Mouse (Mus musculus) midbrain, embryonic 14.5 days (tissue): Measurements from ENCODE around the gene AA986860. TPM values are rescaled to one million over a fixed set of nuclear protein-coding genes. Genes with fewer than 3 reads are reported as not detected.

Experiments
- ATAC-seq: fragments of 200-750 bp; cut with Nextera tagmentation; 2 replicates; pipeline ENCODE4 v1.8.0; 2017; ENCODE audit warnings: moderate number of reproducible peaks, moderate library complexity; ENCODE audit not compliant: low FRiP score, low TSS enrichment
- DNase-seq: peaks from one replicate; pipeline ENCODE4 v3.0.0-alpha.2; 2015
- H3K27ac ChIP-seq: fragments of 300-500 bp; sonication (generic); replicated peaks from 2 replicates; pipeline ENCODE4 v1.5.1; 2014; ENCODE audit warnings: mild to moderate bottlenecking, low read depth, low read length, moderate library complexity
- H3K27me3 ChIP-seq: fragments of 300-500 bp; sonication (generic); 2 replicates; pipeline ENCODE4 v1.6.1; 2014; ENCODE audit warnings: low read length, control low read depth, mixed read lengths; ENCODE audit not compliant: control insufficient read depth, insufficient read depth
- H3K36me3 ChIP-seq: fragments of 300-500 bp; sonication (generic); 2 replicates; pipeline ENCODE4 v1.6.1; 2014; ENCODE audit warnings: low read length, control low read depth; ENCODE audit not compliant: control insufficient read depth, insufficient read depth
- H3K4me1 ChIP-seq: fragments of 300-500 bp; sonication (generic); 2 replicates; pipeline ENCODE4 v1.6.1; 2014; ENCODE audit warnings: mild to moderate bottlenecking, antibody characterized with exemption, low read length, control low read depth; ENCODE audit not compliant: control insufficient read depth, insufficient read depth
- H3K4me2 ChIP-seq: fragments of 300-500 bp; sonication (generic); 2 replicates; pipeline ENCODE4 v1.6.1; 2014; ENCODE audit warnings: mild to moderate bottlenecking, low read length, moderate library complexity
- H3K4me3 ChIP-seq: fragments of 300-500 bp; sonication (generic); replicated peaks from 2 replicates; pipeline ENCODE4 v1.5.1; 2014; ENCODE audit warnings: low read depth, low read length
- H3K9ac ChIP-seq: fragments of 300-500 bp; sonication (generic); replicated peaks from 2 replicates; pipeline ENCODE4 v1.6.1; 2014; ENCODE audit warnings: mild to moderate bottlenecking, low read length, moderate library complexity
- H3K9me3 ChIP-seq: fragments of 300-500 bp; sonication (generic); 2 replicates; pipeline ENCODE4 v1.6.1; 2016; ENCODE audit warnings: low read length, control low read depth, mixed read lengths; ENCODE audit not compliant: control insufficient read depth
- WGBS: fragments of 180-500 bp; shearing (Covaris S2); extraction: QIAGEN DNeasy Blood & Tissue Kit; methylation state at CpG from one replicate; pipeline ENCODE4 v1.1.7; 2014; 5-methylcytosine and 5-hydroxymethylcytosine counted together
- polyA plus RNA-seq: library from polyadenylated mRNA; unstranded; fragments of >200 nt; fragmentation: Nextera tagmentation; extraction: Ambion mirVana; gene quantifications from 2 replicates; pipeline ENCODE4 v1.2.1, GENCODE M21; 2014

AA986860 gene
- 0.18 and 0.28 TPM in 2 replicates for polyA plus RNA-seq

- no peak for ATAC-seq
- no peak for DNase-seq
- WGBS = 7% methylated on average over 10 of the region's 10 CpGs
Measured at GRCm38 (mm10) chr1:130731741-130732337, at the start of gene AA986860. Gene AA986860, plus strand, starts transcription at chr1:130731976.

DNA sequence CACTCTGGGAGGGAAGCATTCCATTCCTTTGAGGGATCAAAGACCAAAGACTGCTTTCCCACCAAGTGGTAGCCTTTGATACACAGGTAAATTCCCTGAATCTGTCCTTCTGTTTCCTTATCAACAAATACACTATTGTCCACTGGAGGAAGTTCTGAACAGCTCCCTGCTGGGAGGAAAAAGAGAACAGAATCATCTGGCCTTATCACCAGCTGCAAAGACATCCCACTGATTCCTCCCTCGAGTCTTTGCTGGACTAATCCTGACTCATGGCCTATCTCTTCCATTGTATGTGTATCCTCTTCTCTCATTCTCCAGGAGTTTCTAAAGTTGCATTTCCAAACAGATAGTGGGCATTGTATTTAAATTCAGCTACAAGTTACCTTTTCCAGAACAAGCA, 47.9 kb upstream of the AA986860 start:
- ATAC-seq (no peak), DNase-seq (no peak)
- Histone ChIP-seq H3K9ac (no peak overlapping the region), H3K4me2 (no peak overlapping the region), H3K4me1 (no peaks in the 10 kb centered on the region), H3K9me3 (peaks cover 3% of the 10 kb centered on the region; the same call in 1 of the 2 replicates), H3K27me3 (no peaks in the 10 kb centered on the region), H3K27ac (no peak overlapping the region), H3K36me3 (no peaks in the 10 kb centered on the region), H3K4me3 (no peak overlapping the region)
- 44% methylated on average over 1 of the region's 1 CpGs for whole genome bisulfite sequencing

More at GRCm38 (mm10) chr1:130731741-130732337, at the start of gene AA986860:
- H3K36me3 ChIP-seq = no peaks in the 10 kb centered on the region
- H3K27me3 ChIP-seq = no peaks in the 10 kb centered on the region
- no peaks in the 10 kb centered on the region for H3K4me1 ChIP-seq
- H3K4me3 ChIP-seq = no peak within 1 kb of the TSS
- H3K4me2 ChIP-seq = peak within 1 kb of the TSS; percentile 1; the same call in 1 of the 2 replicates
- H3K27ac ChIP-seq = no peak within 1 kb of the TSS
- no peaks in the 10 kb centered on the region for H3K9me3 ChIP-seq
- no peak within 1 kb of the TSS for H3K9ac ChIP-seq

DNA sequence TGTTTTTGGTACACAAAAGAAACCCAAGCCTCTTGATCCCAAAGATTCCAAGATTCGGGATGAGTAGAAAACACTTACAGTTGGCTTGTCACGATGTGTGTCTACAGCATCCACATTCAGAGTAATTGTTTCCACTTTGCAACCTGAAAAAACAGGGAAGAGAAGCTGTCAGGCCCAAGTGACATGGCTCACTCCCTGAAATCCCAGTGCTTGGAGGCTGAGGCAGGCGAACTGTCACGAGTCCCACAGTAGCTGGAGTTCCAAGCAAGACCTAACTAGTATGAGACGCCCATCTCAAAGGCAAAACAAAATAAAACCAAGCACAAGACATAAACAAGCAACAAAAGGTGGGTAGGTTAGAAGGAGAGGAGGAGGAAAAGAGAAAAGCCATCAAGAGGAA, 33.2 kb upstream of the AA986860 start:
- Histone ChIP-seq H3K36me3 (peaks cover 73% of the 10 kb centered on the region), H3K4me1 (no peaks in the 10 kb centered on the region), H3K27me3 (no peaks in the 10 kb centered on the region), H3K9ac (no peak overlapping the region), H3K4me2 (no peak overlapping the region), H3K9me3 (no peaks in the 10 kb centered on the region), H3K27ac (no peak overlapping the region), H3K4me3 (no peak overlapping the region)
- no peak for DNase-seq
- 94% methylated on average over 5 of the region's 5 CpGs for WGBS
- no peak for ATAC-seq

GRCm38 (mm10) chr1:130699937-130700633, 31.7 kb upstream of the AA986860 start:
- ATAC-seq (no peak), DNase-seq (no peak)
- Histone ChIP-seq H3K27me3 (no peaks in the 10 kb centered on the region), H3K27ac (no peak overlapping the region), H3K9me3 (no peaks in the 10 kb centered on the region), H3K4me3 (no peak overlapping the region), H3K9ac (no peak overlapping the region), H3K4me1 (no peaks in the 10 kb centered on the region), H3K36me3 (peaks cover 81% of the 10 kb centered on the region), H3K4me2 (no peak overlapping the region)
- 91% methylated on average over 10 of the region's 10 CpGs for WGBS

- Histone ChIP-seq H3K36me3 (peaks cover 79% of the 10 kb centered on the region), H3K27ac (no peak overlapping the region), H3K4me2 (no peak overlapping the region), H3K27me3 (no peaks in the 10 kb centered on the region), H3K4me1 (no peaks in the 10 kb centered on the region), H3K9me3 (no peaks in the 10 kb centered on the region), H3K9ac (no peak overlapping the region), H3K4me3 (no peak overlapping the region)
- no peak for DNase-seq
- WGBS = 97% methylated on average over 11 of the region's 11 CpGs
- no peak for ATAC-seq
Measured at GRCm38 (mm10) chr1:130701976-130702375, 29.8 kb upstream of the AA986860 start.

- H3K27ac ChIP-seq = no peak overlapping the region
- ATAC-seq (no peak), DNase-seq (no peak)
- H3K4me1 ChIP-seq = no peaks in the 10 kb centered on the region
- H3K9me3 ChIP-seq = no peaks in the 10 kb centered on the region
- 87% methylated on average over 2 of the region's 2 CpGs for WGBS
- H3K36me3 ChIP-seq = peaks cover 74% of the 10 kb centered on the region
- no peak overlapping the region for H3K4me3 ChIP-seq
- no peaks in the 10 kb centered on the region for H3K27me3 ChIP-seq
- H3K4me2 ChIP-seq = no peak overlapping the region
- H3K9ac ChIP-seq = no peak overlapping the region
Measured at GRCm38 (mm10) chr1:130703613-130704012, 28.2 kb upstream of the AA986860 start.

- Histone ChIP-seq H3K9ac (no peak overlapping the region), H3K36me3 (peaks cover 34% of the 10 kb centered on the region), H3K4me2 (no peak overlapping the region), H3K27ac (no peak overlapping the region), H3K4me3 (no peak overlapping the region), H3K4me1 (0 out of 2 replicates have a peak, but pooled peaks cover 3% of the 10 kb centered on the region), H3K9me3 (no peaks in the 10 kb centered on the region), H3K27me3 (no peaks in the 10 kb centered on the region)
- ATAC-seq (no peak), DNase-seq (no peak)
- 88% methylated on average over 22 of the region's 22 CpGs for WGBS
Measured at GRCm38 (mm10) chr1:130710283-130711080, 21.3 kb upstream of the AA986860 start.

- Histone ChIP-seq H3K27ac (no peak overlapping the region), H3K27me3 (no peaks in the 10 kb centered on the region), H3K36me3 (peaks cover 11% of the 10 kb centered on the region), H3K9me3 (no peaks in the 10 kb centered on the region), H3K4me3 (no peak overlapping the region), H3K4me2 (no peak overlapping the region), H3K4me1 (peaks cover 12% of the 10 kb centered on the region), H3K9ac (no peak overlapping the region)
- 80% methylated on average over 4 of the region's 4 CpGs for WGBS
- DNase-seq = no peak
- ATAC-seq = no peak
Measured at GRCm38 (mm10) chr1:130714046-130714445, 17.7 kb upstream of the AA986860 start.
